Mouse (Mus musculus) midbrain, embryonic 11.5 days (tissue): Measurements from ENCODE around the gene Sp6. TPM values are rescaled to one million over a fixed set of nuclear protein-coding genes. Genes with fewer than 3 reads are reported as not detected.

Experiments
- ATAC-seq: fragments of 200-750 bp; cut with Nextera tagmentation; 2 replicates; pipeline ENCODE4 v1.8.0; 2017; ENCODE audit warnings: moderate TSS enrichment, moderate library complexity; ENCODE audit not compliant: low FRiP score
- DNase-seq: peaks from one replicate; pipeline ENCODE4 v3.0.0; 2015; ENCODE audit warnings: low spot score; ENCODE audit errors: missing footprints
- H3K27ac ChIP-seq: fragments of 300-500 bp; sonication (generic); 2 replicates; pipeline ENCODE4 v1.5.1; 2014; ENCODE audit warnings: low read depth, low read length
- H3K27me3 ChIP-seq: fragments of 300-500 bp; sonication (generic); 2 replicates; pipeline ENCODE4 v1.6.1; 2014; ENCODE audit warnings: mild to moderate bottlenecking, low read length, moderate library complexity, mixed read lengths; ENCODE audit not compliant: control insufficient read depth, insufficient read depth
- H3K36me3 ChIP-seq: fragments of 300-500 bp; sonication (generic); 2 replicates; pipeline ENCODE4 v1.6.1; 2014; ENCODE audit warnings: mild to moderate bottlenecking, low read length, moderate library complexity, mixed read lengths; ENCODE audit not compliant: control insufficient read depth, insufficient read depth
- H3K4me1 ChIP-seq: fragments of 300-500 bp; sonication (generic); 2 replicates; pipeline ENCODE4 v1.6.1; 2014; ENCODE audit warnings: low read length; ENCODE audit not compliant: control insufficient read depth, insufficient read depth
- H3K4me2 ChIP-seq: fragments of 300-500 bp; sonication (generic); 2 replicates; pipeline ENCODE4 v1.6.1; 2014; ENCODE audit warnings: mild to moderate bottlenecking, moderate library complexity
- H3K4me3 ChIP-seq: fragments of 300-500 bp; sonication (generic); 2 replicates; pipeline ENCODE4 v1.5.1; 2014; ENCODE audit warnings: low read depth, low read length
- H3K9ac ChIP-seq: fragments of 300-500 bp; sonication (generic); 2 replicates; pipeline ENCODE4 v1.6.1; 2014; ENCODE audit warnings: low read length
- H3K9me3 ChIP-seq: fragments of 300-500 bp; sonication (generic); 2 replicates; pipeline ENCODE4 v1.6.1; 2016; ENCODE audit warnings: low read length; ENCODE audit not compliant: control insufficient read depth
- WGBS: fragments of 180-500 bp; shearing (Covaris S2); extraction: QIAGEN DNeasy Blood & Tissue Kit; methylation state at CpG from one replicate; pipeline ENCODE4 v1.1.7; 2014; 5-methylcytosine and 5-hydroxymethylcytosine counted together
- polyA plus RNA-seq: library from polyadenylated mRNA; unstranded; fragments of >200 nt; fragmentation: Nextera tagmentation; extraction: Ambion mirVana; gene quantifications from 2 replicates; pipeline ENCODE4 v1.2.1, GENCODE M21; 2014

The Sp6 gene
- polyA plus RNA-seq, 1 experiment from 2014 or later: not detected

DNA sequence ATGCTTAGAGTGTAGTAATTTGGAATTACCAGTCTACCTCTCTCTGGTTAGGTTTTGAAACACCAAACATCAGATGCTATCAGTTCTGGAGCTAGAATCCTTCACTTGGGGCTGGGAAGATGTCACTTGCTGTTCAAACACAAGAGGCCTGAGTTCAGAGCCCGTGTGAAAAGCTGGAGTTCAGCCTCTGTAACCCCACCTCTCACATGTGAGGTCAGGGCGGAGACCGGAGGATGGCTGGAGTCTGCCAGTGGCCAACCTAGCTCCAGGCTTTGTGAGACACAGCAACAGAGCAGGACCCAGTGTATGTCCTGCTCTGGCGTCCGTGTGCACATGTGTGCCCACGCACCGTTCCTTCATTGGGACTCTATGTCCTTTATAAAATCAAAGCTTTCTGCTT is 33.9 kb upstream of the Sp6 start:
- Histone ChIP-seq H3K4me3 (no peak overlapping the region), H3K4me2 (no peak overlapping the region), H3K27ac (no peak overlapping the region), H3K9me3 (no peaks in the 10 kb centered on the region), H3K4me1 (peaks cover 16% of the 10 kb centered on the region), H3K9ac (no peak overlapping the region), H3K27me3 (no peaks in the 10 kb centered on the region), H3K36me3 (no peaks in the 10 kb centered on the region)
- 81% methylated on average over 7 of the region's 7 CpGs for WGBS
- ATAC-seq: no peak
- no peak for DNase-seq

DNA sequence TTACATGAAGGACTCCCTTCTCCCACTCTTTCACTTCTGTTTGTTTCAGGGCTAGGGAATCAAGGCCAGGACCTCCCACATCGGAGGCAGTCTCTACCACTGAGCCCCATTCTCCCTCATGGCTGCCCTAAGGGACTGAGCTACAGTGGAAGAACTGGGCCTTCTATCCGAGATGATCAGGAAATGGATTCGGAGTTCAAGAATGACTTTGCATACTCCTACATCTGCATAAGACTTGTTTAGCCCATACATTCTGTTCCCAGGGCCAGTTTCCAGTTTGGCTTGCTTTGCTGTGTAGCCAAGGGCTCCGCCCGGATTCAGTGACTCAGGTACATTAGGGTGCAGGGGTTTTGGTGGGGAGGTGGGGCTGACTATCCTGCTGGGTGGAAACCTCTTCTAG is 33.2 kb upstream of the Sp6 start:
- no peak overlapping the region for H3K9ac ChIP-seq
- 76% methylated on average over 5 of the region's 5 CpGs for WGBS
- H3K27me3 ChIP-seq: peaks cover 2% of the 10 kb centered on the region; the same call in 1 of the 2 replicates

GRCm38 (mm10) chr11:96981461-96981860 is 31.7 kb upstream of the Sp6 start:
- Histone ChIP-seq H3K9ac (no peak overlapping the region), H3K27ac (no peak overlapping the region), H3K4me2 (no peak overlapping the region), H3K9me3 (no peaks in the 10 kb centered on the region), H3K36me3 (no peaks in the 10 kb centered on the region), H3K27me3 (peaks cover 8% of the 10 kb centered on the region; the same call in 1 of the 2 replicates), H3K4me1 (peaks cover 12% of the 10 kb centered on the region), H3K4me3 (no peak overlapping the region)
- 78% methylated on average over 15 of the region's 15 CpGs for WGBS
- no peak for ATAC-seq
- DNase-seq: no peak

More for the DNA sequence above, 33.2 kb upstream of the Sp6 start:
- Histone ChIP-seq H3K27ac (no peak overlapping the region), H3K9me3 (no peaks in the 10 kb centered on the region), H3K4me1 (peaks cover 16% of the 10 kb centered on the region), H3K4me2 (no peak overlapping the region), H3K4me3 (no peak overlapping the region), H3K36me3 (no peaks in the 10 kb centered on the region)
- DNase-seq (no peak), ATAC-seq (no peak)

DNA sequence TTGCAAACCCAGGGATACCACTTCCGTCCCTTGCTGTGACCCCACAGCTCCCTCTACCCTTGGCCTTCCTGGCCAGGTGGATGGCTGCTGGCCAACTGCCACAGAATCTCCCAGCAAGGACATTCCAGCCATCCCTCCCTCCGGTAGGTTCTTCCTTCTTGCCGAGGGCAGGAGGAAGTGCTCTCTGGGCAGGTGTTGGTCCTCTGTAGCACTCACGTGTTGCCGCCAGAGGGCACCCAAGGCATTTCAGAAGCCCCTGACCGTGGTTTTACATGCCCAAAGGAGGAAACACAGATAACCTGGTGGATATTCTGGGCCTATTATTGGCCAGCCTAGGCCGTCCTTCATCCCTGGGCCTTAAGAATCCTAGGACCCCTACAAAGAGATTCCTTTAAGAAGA is 30.8 kb upstream of the Sp6 start:
- Histone ChIP-seq H3K4me2 (no peak overlapping the region), H3K4me1 (peaks cover 8% of the 10 kb centered on the region; the same call in 1 of the 2 replicates), H3K9me3 (no peaks in the 10 kb centered on the region), H3K4me3 (no peak overlapping the region), H3K36me3 (no peaks in the 10 kb centered on the region), H3K27ac (no peak overlapping the region), H3K27me3 (peaks cover 8% of the 10 kb centered on the region; the same call in 1 of the 2 replicates), H3K9ac (0 out of 2 replicates have a peak overlapping the region, but pooled peaks have one; percentile 12)
- 4% methylated on average over 7 of the region's 7 CpGs for WGBS
- ATAC-seq (no peak), DNase-seq (peak; percentile 97)

GRCm38 (mm10) chr11:96982859-96983258 is 30.3 kb upstream of the Sp6 start, which contains the start of gene Sp2:
Sp2 (minus strand) TSS chr11:96982959.
- no peak for DNase-seq
- peaks cover 8% of the 10 kb centered on the region; the same call in 1 of the 2 replicates for H3K4me1 ChIP-seq
- no peak for ATAC-seq
- H3K27ac ChIP-seq: no peak within 1 kb of the TSS
- WGBS: 75% methylated on average over 7 of the region's 7 CpGs
- no peaks in the 10 kb centered on the region for H3K36me3 ChIP-seq
- H3K4me2 ChIP-seq: no peak within 1 kb of the TSS
- H3K9ac ChIP-seq: 0 out of 2 replicates have a peak within 1 kb of the TSS, but pooled peaks have one; percentile 12
- H3K4me3 ChIP-seq: no peak within 1 kb of the TSS
- H3K9me3 ChIP-seq: no peaks in the 10 kb centered on the region
- H3K27me3 ChIP-seq: peaks cover 11% of the 10 kb centered on the region; the same call in 1 of the 2 replicates

DNA sequence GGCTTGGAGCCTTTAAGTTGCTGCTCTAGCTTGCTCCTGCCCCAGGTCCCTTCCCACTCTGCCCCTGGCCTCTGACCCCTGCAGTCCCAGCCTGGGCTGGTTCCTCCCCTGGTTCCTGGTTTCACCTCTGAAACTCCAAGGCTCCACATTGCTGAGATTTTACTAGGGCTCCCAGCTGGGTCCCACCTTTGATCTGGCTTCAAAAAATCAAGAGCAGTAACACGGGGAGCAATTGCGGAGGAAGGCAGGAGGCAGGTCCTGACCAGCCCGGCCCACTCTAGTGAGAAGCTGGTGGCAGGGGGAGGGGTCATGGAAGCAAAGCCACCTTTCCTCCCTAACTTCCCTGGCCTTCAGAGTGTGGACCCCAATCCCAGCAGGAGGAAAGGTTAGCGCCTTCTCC is 28.3 kb upstream of the Sp6 start:
- Histone ChIP-seq H3K27me3 (peaks cover 14% of the 10 kb centered on the region), H3K9ac (0 out of 2 replicates have a peak overlapping the region, but pooled peaks have one; percentile 14), H3K4me3 (no peak overlapping the region), H3K4me2 (no peak overlapping the region), H3K4me1 (peaks cover 9% of the 10 kb centered on the region), H3K9me3 (no peaks in the 10 kb centered on the region), H3K36me3 (no peaks in the 10 kb centered on the region), H3K27ac (no peak overlapping the region)
- DNase-seq (no peak), ATAC-seq (no peak)
- WGBS: 18% methylated on average over 4 of the region's 4 CpGs

DNA sequence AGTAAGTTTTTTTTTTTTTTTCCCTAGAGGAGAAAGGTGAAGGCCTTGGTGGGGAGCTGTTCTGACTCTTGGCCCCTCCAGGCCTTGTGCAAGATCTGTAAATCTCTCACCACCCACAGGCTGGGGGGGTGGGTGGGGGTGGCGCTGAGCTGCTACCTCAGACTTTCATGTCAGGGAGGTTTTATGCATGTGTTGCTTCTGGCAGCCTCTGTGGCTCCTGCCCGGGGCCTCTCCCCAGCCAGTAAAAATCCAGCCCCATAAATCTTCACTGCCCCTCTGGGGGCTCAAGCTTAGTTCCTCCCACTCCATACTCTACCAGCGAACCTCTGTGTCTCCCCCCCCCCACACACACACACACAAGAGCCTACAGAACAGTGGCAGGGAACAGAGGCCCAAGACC is 26.7 kb upstream of the Sp6 start:
- Histone ChIP-seq H3K9ac (no peak overlapping the region), H3K4me2 (no peak overlapping the region), H3K27ac (no peak overlapping the region), H3K27me3 (peaks cover 14% of the 10 kb centered on the region), H3K4me3 (no peak overlapping the region), H3K36me3 (no peaks in the 10 kb centered on the region), H3K4me1 (peaks cover 9% of the 10 kb centered on the region), H3K9me3 (no peaks in the 10 kb centered on the region)
- 55% methylated on average over 3 of the region's 3 CpGs for WGBS
- no peak for ATAC-seq
- DNase-seq: no peak

GRCm38 (mm10) chr11:96987873-96988655 is 25.1 kb upstream of the Sp6 start:
- peaks cover 5% of the 10 kb centered on the region for H3K4me1 ChIP-seq
- H3K27me3 ChIP-seq: peaks cover 14% of the 10 kb centered on the region
- peak overlapping the region; percentile 23 for H3K4me3 ChIP-seq
- no peaks in the 10 kb centered on the region for H3K9me3 ChIP-seq
- H3K4me2 ChIP-seq: peak overlapping the region; percentile 49
- WGBS: 8% methylated on average over 31 of the region's 31 CpGs
- DNase-seq (peak; percentile 90), ATAC-seq (peak; percentile 38; the same call in 1 of the 2 replicates)
- peak overlapping the region; percentile 40 for H3K9ac ChIP-seq
- no peaks in the 10 kb centered on the region for H3K36me3 ChIP-seq
- no peak overlapping the region for H3K27ac ChIP-seq

DNA sequence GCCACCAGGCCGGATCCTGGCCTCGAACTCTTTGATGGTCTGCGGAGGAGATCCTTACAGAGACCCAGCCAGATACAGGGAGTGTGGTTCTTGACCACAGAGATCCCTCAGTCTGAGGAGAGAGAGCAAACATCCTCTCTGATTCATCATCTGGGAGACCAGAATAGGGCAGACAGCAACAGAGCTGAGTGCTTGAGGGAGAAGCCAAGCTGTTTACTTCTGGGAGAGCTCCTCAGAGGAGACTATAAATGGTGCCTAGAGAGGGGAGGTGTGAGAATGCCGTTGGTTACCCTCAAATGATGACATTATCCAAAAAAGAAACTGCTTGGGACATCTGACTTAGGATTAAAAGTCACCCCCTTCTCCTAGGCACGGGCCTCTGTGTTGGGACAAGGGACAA is 21.7 kb upstream of the Sp6 start:
- ATAC-seq (no peak), DNase-seq (no peak)
- H3K27me3 ChIP-seq: peaks cover 9% of the 10 kb centered on the region
- no peak overlapping the region for H3K4me2 ChIP-seq
- no peak overlapping the region for H3K4me3 ChIP-seq
- H3K9ac ChIP-seq: no peak overlapping the region
- H3K9me3 ChIP-seq: no peaks in the 10 kb centered on the region
- H3K27ac ChIP-seq: no peak overlapping the region
- WGBS: 77% methylated on average over 5 of the region's 5 CpGs
- no peaks in the 10 kb centered on the region for H3K36me3 ChIP-seq
- peaks cover 7% of the 10 kb centered on the region for H3K4me1 ChIP-seq
